In genomic region chr2:101543704-101544417, GRCm38 (mm10) we compare ENCODE assay signal across 14 mouse cellular contexts.
A peak's percentile ranks its signal among the peaks of the same experiment; 100 is the strongest.
DNase-seq lines count a peak whose midpoint lies in the region; TF ChIP-seq lines count a peak whose summit lies in the region.
"Had no signal": no experiment of that assay in that cellular context is flagged by ENCODE, and none has a peak within 500 bp of the region (broad histone marks: within the 10 kb centered on the region; RNA-seq: fewer than 3 reads in every experiment).

No protein-coding gene starts in this region.

- 54% methylated on average over 8 of the region's 8 CpGs for WGBS in kidney, adult 2 months

- no peak overlapping the region for H3K27ac ChIP-seq in kidney, adult 2 months (ENCODE audit: insufficient read depth, low read depth, low read length)
- H3K27ac ChIP-seq: embryonic facial prominence, embryonic 12.5 days; forebrain, embryonic 13.5 days; midbrain, embryonic 15.5 days had no signal

- TF ChIP-seq CTCF in kidney, adult 2 months (conservative IDR thresholded peaks at IDR 0.05; ENCODE audit: insufficient read depth, insufficient read length, low read depth, low read length), result no peak; the same call in 1 of the 2 replicates
- peak; percentile 25; the same call in 1 of the 2 replicates for TF ChIP-seq CTCF in brain, embryonic 14.5 days (IDR thresholded peaks at IDR 0.05; ENCODE audit: borderline replicate concordance, extremely low read depth, insufficient read depth, insufficient read length)

- no peak overlapping the region for H3K4me3 ChIP-seq in kidney, adult 2 months (ENCODE audit: insufficient read depth, low read depth, low read length)
- H3K4me3 ChIP-seq: embryonic facial prominence, embryonic 12.5 days; forebrain, embryonic 13.5 days; midbrain, embryonic 15.5 days had no signal

- no peaks in the 10 kb centered on the region for H3K27me3 ChIP-seq in kidney, adult 2 months (replicated peaks; ENCODE audit: control insufficient read depth, insufficient read depth, low read length)
- H3K27me3 ChIP-seq: embryonic facial prominence, embryonic 12.5 days; forebrain, embryonic 13.5 days; midbrain, embryonic 15.5 days had no signal

- no peak for TF ChIP-seq POLR2A in kidney, adult 2 months (IDR thresholded peaks at IDR 0.05; ENCODE audit: low read depth, low read length)
- no peak for TF ChIP-seq POLR2A in brain, embryonic 14.5 days (IDR thresholded peaks at IDR 0.05; ENCODE audit: borderline replicate concordance, extremely low read depth, insufficient read depth, insufficient read length, poor library complexity, severe bottlenecking)

- no peaks in the 10 kb centered on the region for H3K36me3 ChIP-seq in kidney, adult 2 months (ENCODE audit: control insufficient read depth, insufficient read depth, low read length)
- H3K36me3 ChIP-seq: embryonic facial prominence, embryonic 12.5 days; midbrain, embryonic 15.5 days had no signal

- no peaks in the 10 kb centered on the region for H3K4me1 ChIP-seq in kidney, adult 2 months (ENCODE audit: control insufficient read depth, insufficient read depth, low read length)
- H3K4me1 ChIP-seq: embryonic facial prominence, embryonic 12.5 days; forebrain, embryonic 13.5 days; midbrain, embryonic 15.5 days had no signal

- peak; percentile 13 for DNase-seq in kidney, adult 2 months
- no peak for DNase-seq in kidney, postnatal 10 days
- DNase-seq in lung, postnatal 14 days, result peak; percentile 2
- no peak for DNase-seq in lung, postnatal 36 days
- no peak for DNase-seq in brain, embryonic 14.5 days (ENCODE audit: low read depth)
- peak; percentile 71 to 76 for DNase-seq in thymus, postnatal 36 days
- DNase-seq in MN1 (ENCODE audit: low spot score), result no peak
- no peak for DNase-seq in ovary, postnatal 10 days (ENCODE audit: low spot score)
- DNase-seq: adrenal gland, adult 2 months; cerebellum, adult 11 months; gastrocnemius, postnatal 25 days had no signal

Comparison
In these comparisons a context has a peak if more than half of its experiments do, and no peak if none do; other contexts are left out.
1. DNase-seq: peak in kidney, adult 2 months (single experiment), lung, postnatal 14 days (single experiment) and thymus, postnatal 36 days (2 of 2); none in kidney, postnatal 10 days (single experiment), lung, postnatal 36 days (single experiment), brain, embryonic 14.5 days (single experiment), MN1 (single experiment) and ovary, postnatal 10 days (single experiment).